Mouse (Mus musculus) testis, adult 2 months (tissue): Measurements from ENCODE around the gene 3110021N24Rik. TPM values are rescaled to one million over a fixed set of nuclear protein-coding genes. Genes with fewer than 3 reads are reported as not detected.

Experiments used
- H3K27ac ChIP-seq: fragments of 200-500 bp; 2 replicates; pipeline ENCODE4 v1.5.1; 2012; ENCODE audit warnings: low read depth, low read length; ENCODE audit not compliant: control insufficient read depth, insufficient read depth
- H3K27me3 ChIP-seq: fragments of 200-500 bp; 2 replicates; pipeline ENCODE4 v1.6.1; 2012; ENCODE audit warnings: mild to moderate bottlenecking, low read length, moderate library complexity; ENCODE audit not compliant: control insufficient read depth, insufficient read depth
- H3K36me3 ChIP-seq: fragments of 200-500 bp; 2 replicates; pipeline ENCODE4 v1.6.1; 2012; ENCODE audit warnings: mild to moderate bottlenecking, low read length; ENCODE audit not compliant: control insufficient read depth, insufficient read depth
- H3K4me1 ChIP-seq: fragments of 200-500 bp; 2 replicates; pipeline ENCODE4 v1.6.1; 2012; ENCODE audit warnings: low read length; ENCODE audit not compliant: control insufficient read depth, insufficient read depth
- H3K4me3 ChIP-seq: fragments of 200-500 bp; 2 replicates; pipeline ENCODE4 v1.5.1; 2012; ENCODE audit warnings: low read depth, mild to moderate bottlenecking, low read length, moderate library complexity, mixed read lengths; ENCODE audit not compliant: control insufficient read depth
- CTCF ChIP-seq: fragments of 200-500 bp; IDR thresholded peaks from 2 replicates; pipeline ENCODE4 v1.5.1; 2012; ENCODE audit warnings: low read depth, mild to moderate bottlenecking, inconsistent platforms, low read length, moderate library complexity; ENCODE audit not compliant: control insufficient read depth, insufficient read depth, insufficient replicate concordance
- POLR2A ChIP-seq: fragments of 200-500 bp; IDR thresholded peaks from 2 replicates; pipeline ENCODE4 v1.6.1; 2012; ENCODE audit warnings: low read depth, mild to moderate bottlenecking, inconsistent platforms, low read length, moderate library complexity; ENCODE audit not compliant: control insufficient read depth
- polyA plus RNA-seq: library from polyadenylated mRNA; depleted of rRNA; stranded (reverse); fragments of >200 nt; gene quantifications from 2 replicates; pipeline ENCODE4 v1.2.3, GENCODE M21; 2012

The 3110021N24Rik gene
- polyA plus RNA-seq, 1 experiment, result not detected

DNA sequence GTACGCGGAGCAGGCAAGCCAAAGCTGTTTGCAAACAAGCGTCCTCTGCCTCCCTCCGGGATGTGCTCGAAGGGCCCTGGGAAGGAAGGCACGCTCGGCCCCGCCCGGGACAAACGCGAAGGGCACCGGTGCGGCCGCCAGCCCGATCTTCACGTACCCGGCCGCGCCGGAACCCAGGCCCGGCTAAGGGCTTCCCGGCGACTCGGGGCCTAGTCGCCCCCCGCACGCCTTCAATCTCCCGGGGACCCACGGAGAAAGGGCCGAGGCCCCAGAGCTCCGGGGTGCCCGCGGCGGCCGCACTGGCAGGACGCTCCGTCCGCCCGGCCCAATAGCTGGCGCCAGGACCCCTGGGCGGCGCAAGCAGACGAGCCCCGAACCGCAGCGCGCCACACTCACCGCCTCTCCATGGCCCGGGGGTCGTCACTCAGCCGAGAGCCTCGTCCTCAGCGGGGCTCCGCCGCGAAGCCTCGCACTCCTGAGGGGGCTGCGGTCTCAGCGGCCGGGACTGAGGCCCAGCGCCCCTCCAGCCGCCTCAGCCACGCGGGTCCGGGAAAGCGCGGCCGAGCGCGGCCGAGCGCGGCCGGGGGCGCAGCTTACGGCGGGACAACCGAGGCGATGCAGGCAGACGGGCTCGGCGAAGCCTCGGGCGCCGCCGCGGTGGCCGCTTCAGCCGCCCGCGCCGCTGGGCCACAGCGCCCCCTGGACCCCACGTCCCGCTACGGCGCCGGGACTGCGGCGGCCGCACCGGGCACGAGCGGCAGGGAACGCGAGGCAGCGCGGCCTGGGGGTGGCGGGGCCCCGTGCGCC, 60.8 kb downstream of the 3110021N24Rik start, which contains the start of gene Zfyve9:
Gene Zfyve9 (minus strand): TSS at position 742 of the 807 bp plus-strand sequence.
- H3K27me3 ChIP-seq, result no peaks in the 10 kb centered on the region
- H3K27ac ChIP-seq, result peak within 1 kb of the TSS; percentile 95
- H3K36me3 ChIP-seq, result no peaks in the 10 kb centered on the region
- peak within 1 kb of the TSS; percentile 96 for H3K4me3 ChIP-seq
- TF ChIP-seq POLR2A (peak; percentile 34; the same call in 1 of the 2 replicates), CTCF (peak; percentile 32; the same call in 1 of the 2 replicates)
- H3K4me1 ChIP-seq, result peaks cover 5% of the 10 kb centered on the region; the same call in 1 of the 2 replicates

DNA sequence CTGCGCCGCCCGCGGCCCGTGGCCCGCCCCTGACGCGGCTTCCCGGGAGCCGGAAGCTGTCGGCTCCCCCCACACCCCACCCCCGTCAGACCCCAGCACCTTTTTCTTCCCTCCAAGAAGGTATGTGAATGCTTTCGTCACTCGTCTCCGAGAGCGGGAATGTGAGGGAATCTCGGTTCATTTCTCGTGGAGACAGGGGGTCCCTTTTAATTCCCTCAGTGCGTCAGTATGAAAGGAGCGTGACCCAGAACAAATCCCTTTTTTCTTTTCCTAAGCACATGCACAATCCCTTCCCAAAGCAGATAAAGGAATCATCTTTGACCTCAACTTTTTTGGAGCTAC, 61.4 kb downstream of the 3110021N24Rik start:
- Histone ChIP-seq H3K4me3 (peak overlapping the region; percentile 96), H3K4me1 (peaks cover 5% of the 10 kb centered on the region; the same call in 1 of the 2 replicates), H3K27me3 (no peaks in the 10 kb centered on the region), H3K36me3 (no peaks in the 10 kb centered on the region), H3K27ac (peak overlapping the region; percentile 51; the same call in 1 of the 2 replicates)
- TF ChIP-seq POLR2A, result no peak

DNA sequence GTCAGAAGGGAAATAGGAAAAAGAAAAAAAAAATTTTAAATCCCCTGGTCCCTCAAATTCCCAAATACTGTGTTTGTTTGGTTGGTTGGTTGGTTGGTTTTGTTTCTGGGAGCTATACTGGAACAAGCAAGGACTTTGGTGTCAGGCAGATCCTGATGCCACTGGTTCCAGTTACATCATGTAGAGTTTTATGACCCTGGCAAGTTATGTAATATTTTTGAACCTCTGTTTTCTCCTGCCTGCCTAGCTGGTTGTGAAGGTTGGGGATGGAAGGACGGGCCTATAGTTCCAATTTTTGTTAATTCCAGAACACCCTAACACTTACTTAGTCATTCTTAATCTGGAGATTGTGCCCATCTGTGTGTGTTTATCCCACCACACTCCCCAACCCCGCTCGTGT, 62.1 kb downstream of the 3110021N24Rik start:
- Histone ChIP-seq H3K4me3 (no peak overlapping the region), H3K4me1 (peaks cover 5% of the 10 kb centered on the region), H3K27ac (no peak overlapping the region), H3K27me3 (no peaks in the 10 kb centered on the region), H3K36me3 (no peaks in the 10 kb centered on the region)
- TF ChIP-seq CTCF (no peak), POLR2A (no peak)

DNA sequence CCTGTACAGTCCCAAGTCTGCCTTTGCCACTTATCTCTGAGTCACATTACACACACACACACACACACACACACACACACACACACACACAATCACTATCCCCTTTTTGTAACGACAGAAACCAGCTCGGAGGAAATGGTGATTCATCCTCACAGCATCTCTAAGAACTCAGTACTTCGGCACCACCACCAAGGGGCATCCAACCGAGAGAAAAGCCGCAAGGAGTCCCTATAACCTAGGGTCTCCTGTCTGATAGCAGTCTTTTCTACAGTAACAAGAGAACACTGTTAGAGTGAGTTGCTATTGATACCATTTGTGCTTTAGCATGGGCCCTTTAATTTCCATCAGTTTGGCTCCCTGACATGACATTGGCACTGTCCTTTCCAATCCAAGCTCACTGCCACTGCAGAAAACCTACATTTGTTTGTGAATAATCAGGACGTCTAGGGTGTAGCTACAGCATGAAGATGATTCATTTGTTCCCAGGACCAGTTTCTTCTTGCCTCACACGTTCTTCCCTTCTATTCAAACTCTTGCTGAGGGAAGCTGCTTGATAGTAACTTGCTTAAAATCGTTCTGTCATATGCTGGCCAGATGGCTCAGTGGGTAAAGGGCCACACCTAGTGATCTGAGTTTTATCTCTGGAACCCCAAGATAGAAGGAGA, 63.1 kb downstream of the 3110021N24Rik start:
- H3K4me3 ChIP-seq, result no peak overlapping the region
- H3K27ac ChIP-seq, result no peak overlapping the region
- peaks cover 5% of the 10 kb centered on the region for H3K4me1 ChIP-seq
- H3K36me3 ChIP-seq, result no peaks in the 10 kb centered on the region
- H3K27me3 ChIP-seq, result no peaks in the 10 kb centered on the region
- no peak for TF ChIP-seq CTCF
- no peak for TF ChIP-seq POLR2A

DNA sequence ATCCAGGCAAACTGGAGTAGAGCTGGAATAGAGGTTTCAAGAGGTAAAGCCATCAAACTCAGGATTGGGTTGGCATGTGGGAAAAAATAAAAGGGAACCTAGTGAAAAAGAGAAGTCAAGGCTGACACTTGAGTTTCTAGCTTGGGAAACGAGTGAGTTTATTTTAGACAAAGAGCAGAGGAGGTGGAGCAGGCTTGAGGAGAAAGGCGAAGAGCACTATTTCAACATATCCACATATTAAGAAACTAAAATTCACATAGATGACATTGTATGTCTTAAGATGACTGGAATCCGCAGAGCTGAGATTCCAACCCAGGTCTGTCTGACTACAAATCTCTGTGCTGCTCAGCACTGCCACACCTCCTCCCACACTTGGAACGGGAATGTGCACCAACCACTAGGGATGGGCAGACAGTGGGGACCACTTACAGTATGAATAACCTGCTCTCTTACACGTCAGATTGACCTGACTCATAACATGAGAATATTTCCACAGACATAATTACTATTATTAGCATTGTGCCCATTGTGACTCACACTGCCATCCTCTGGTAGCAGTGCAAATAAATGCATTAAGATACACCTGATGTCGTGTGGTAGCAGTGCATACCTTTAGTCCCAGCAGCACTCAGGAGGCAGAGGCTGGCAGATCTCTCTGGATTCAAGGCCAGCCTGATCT, 69.9 kb downstream of the 3110021N24Rik start:
- no peaks in the 10 kb centered on the region for H3K27me3 ChIP-seq
- no peak overlapping the region for H3K4me3 ChIP-seq
- TF ChIP-seq CTCF, result no peak
- TF ChIP-seq POLR2A, result no peak
- no peaks in the 10 kb centered on the region for H3K36me3 ChIP-seq
- H3K4me1 ChIP-seq, result no peaks in the 10 kb centered on the region; the same call in 1 of the 2 replicates
- H3K27ac ChIP-seq, result no peak overlapping the region

DNA sequence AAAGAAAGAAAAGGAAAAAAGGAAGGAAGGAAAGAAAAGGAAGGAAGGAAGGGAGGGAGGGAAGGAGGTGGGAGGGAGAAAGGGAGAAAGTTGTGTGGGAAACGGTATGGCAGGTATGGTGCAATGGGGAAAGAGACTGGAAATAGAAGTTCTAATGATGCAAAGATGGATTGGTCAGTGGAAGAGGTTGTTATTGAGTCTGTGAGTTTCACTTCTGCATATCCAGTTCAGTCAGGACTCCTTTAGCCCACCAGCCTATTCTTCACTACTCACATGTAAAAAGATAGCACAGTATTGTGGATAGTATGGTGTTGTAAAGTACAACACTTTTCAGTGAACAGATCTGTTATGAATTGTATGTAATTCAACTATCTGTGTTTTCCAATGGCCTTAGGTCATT, 71.1 kb downstream of the 3110021N24Rik start:
- H3K27me3 ChIP-seq, result no peaks in the 10 kb centered on the region
- H3K4me1 ChIP-seq, result no peaks in the 10 kb centered on the region; the same call in 1 of the 2 replicates
- no peaks in the 10 kb centered on the region for H3K36me3 ChIP-seq
- H3K27ac ChIP-seq, result no peak overlapping the region
- TF ChIP-seq CTCF (no peak), POLR2A (no peak)
- no peak overlapping the region for H3K4me3 ChIP-seq

DNA sequence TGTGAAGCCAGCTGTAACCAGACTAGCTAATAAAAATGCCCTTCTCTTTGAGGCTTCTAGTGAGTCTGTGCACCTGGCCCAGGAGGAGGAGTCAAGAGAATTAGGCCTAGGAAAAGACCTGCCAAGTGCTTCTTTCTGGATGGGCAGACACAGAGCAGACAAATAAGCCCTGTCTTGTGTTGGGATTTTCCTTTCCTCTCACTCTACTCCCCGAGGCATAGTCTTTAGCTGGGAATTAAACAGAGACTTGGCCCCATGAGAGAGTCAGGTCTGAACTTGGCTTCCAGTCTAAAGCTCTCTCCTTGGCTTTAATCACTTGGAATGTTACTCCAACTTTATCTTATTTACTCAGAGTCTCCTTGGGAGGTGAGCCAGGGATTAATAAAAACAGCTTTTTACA, 74.5 kb downstream of the 3110021N24Rik start:
- H3K36me3 ChIP-seq, result no peaks in the 10 kb centered on the region
- no peak overlapping the region for H3K4me3 ChIP-seq
- TF ChIP-seq POLR2A (no peak), CTCF (no peak)

More for the DNA sequence above, 74.5 kb downstream of the 3110021N24Rik start:
- Histone ChIP-seq H3K27ac (no peak overlapping the region), H3K27me3 (no peaks in the 10 kb centered on the region), H3K4me1 (no peaks in the 10 kb centered on the region)
